In the genomic region with DNA sequence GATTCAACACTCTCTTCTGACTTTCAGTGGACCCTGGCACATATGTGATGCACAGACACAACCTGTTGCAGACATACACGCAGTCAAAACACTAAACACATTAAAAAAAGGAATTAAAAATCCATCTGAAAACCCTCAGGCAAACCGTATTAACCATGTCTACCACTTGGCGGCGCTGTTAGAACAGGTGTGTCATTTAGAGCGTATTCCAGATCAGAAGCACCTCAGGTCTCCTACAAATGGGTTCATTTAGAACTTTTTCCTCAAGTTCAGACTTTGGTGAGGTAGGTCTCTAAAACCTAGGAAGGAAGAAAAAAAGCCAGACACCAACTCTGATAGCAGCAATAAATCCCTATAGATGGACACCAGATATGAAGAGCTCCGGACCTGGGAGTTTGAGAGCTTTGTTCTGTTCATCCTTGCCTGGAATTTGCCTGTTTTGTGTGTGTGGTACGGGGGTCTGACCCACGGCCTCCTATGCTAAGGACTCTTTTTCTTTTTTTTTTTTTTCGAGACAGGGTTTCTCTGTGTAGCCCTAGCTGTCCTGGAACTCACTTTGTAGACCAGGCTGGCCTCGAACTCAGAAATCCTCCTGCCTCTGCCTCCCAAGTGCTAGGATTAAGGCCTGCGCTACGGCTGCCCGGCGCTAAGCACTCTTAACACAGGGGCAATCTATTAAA, we compare ENCODE assay signal across 8 mouse cellular contexts. TPM values are rescaled to one million over a fixed set of nuclear protein-coding genes. Genes with fewer than 3 reads are reported as not detected.
DNase-seq lines count a peak whose midpoint lies in the region; ATAC-seq lines count a peak whose summit lies in the region.

No protein-coding gene starts in this region.

- H3K36me3 ChIP-seq in embryonic facial prominence, embryonic 12.5 days = peaks cover 3% of the 10 kb centered on the region
- peaks cover 4% of the 10 kb centered on the region; the same call in 1 of the 2 replicates for H3K36me3 ChIP-seq in heart, embryonic 13.5 days
- peaks cover 7% of the 10 kb centered on the region for H3K36me3 ChIP-seq in liver, embryonic 12.5 days

- peak overlapping the region; percentile 90 for H3K27ac ChIP-seq in embryonic facial prominence, embryonic 12.5 days
- peak overlapping the region; percentile 87 for H3K27ac ChIP-seq in heart, embryonic 13.5 days (replicated peaks)
- H3K27ac ChIP-seq in liver, embryonic 12.5 days = peak overlapping the region; percentile 92

- no peak for ATAC-seq in embryonic facial prominence, embryonic 12.5 days (ENCODE audit: insufficient number of reproducible peaks, insufficient read depth, low FRiP score, low TSS enrichment)
- ATAC-seq in heart, embryonic 13.5 days (ENCODE audit: extremely low read depth, insufficient number of reproducible peaks, low FRiP score, low TSS enrichment) = no peak
- ATAC-seq in liver, embryonic 12.5 days = peak; percentile 16

- H3K9me3 ChIP-seq in embryonic facial prominence, embryonic 12.5 days = no peaks in the 10 kb centered on the region
- no peaks in the 10 kb centered on the region for H3K9me3 ChIP-seq in heart, embryonic 13.5 days
- no peaks in the 10 kb centered on the region for H3K9me3 ChIP-seq in liver, embryonic 12.5 days (replicated peaks)

- WGBS in embryonic facial prominence, embryonic 12.5 days = 39% methylated on average over 14 of the region's 14 CpGs
- 30% methylated on average over 14 of the region's 14 CpGs for WGBS in heart, embryonic 13.5 days
- WGBS in liver, embryonic 12.5 days (ENCODE audit: insufficient replicate concordance) = 24% methylated on average over 14 of the region's 14 CpGs

- H3K27me3 ChIP-seq in embryonic facial prominence, embryonic 12.5 days = 0 out of 2 replicates have a peak, but pooled peaks cover 4% of the 10 kb centered on the region
- peaks cover 7% of the 10 kb centered on the region for H3K27me3 ChIP-seq in heart, embryonic 13.5 days (replicated peaks)
- peaks cover 13% of the 10 kb centered on the region; the same call in 1 of the 2 replicates for H3K27me3 ChIP-seq in liver, embryonic 12.5 days (replicated peaks)

- peak overlapping the region; percentile 57 for H3K4me2 ChIP-seq in embryonic facial prominence, embryonic 12.5 days (replicated peaks)
- H3K4me2 ChIP-seq in heart, embryonic 13.5 days = peak overlapping the region; percentile 82
- peak overlapping the region; percentile 75 for H3K4me2 ChIP-seq in liver, embryonic 12.5 days

- H3K4me3 ChIP-seq in embryonic facial prominence, embryonic 12.5 days = peak overlapping the region; percentile 83
- H3K4me3 ChIP-seq in heart, embryonic 13.5 days = peak overlapping the region; percentile 94
- peak overlapping the region; percentile 72 for H3K4me3 ChIP-seq in liver, embryonic 12.5 days

- DNase-seq in A20 (ENCODE audit: low read depth, low spot score) = peak; percentile 74
- DNase-seq in adrenal gland, postnatal 10 days = peak; percentile 75
- DNase-seq in kidney, postnatal 25 days = peak; percentile 70 to 85
- DNase-seq in neural tube, embryonic 10.5 days (ENCODE audit: extremely low spot score, low spot score) = peak; percentile 51
- peak; percentile 34 for DNase-seq in telencephalon, adult 2 months (ENCODE audit: low read depth, low spot score)

- no peak overlapping the region for H3K9ac ChIP-seq in embryonic facial prominence, embryonic 12.5 days
- peak overlapping the region; percentile 72 for H3K9ac ChIP-seq in heart, embryonic 13.5 days
- peak overlapping the region; percentile 59 for H3K9ac ChIP-seq in liver, embryonic 12.5 days

- H3K4me1 ChIP-seq in embryonic facial prominence, embryonic 12.5 days = peaks cover 14% of the 10 kb centered on the region
- H3K4me1 ChIP-seq in heart, embryonic 13.5 days = peaks cover 32% of the 10 kb centered on the region
- H3K4me1 ChIP-seq in liver, embryonic 12.5 days = peaks cover 43% of the 10 kb centered on the region

RNA-seq across cellular contexts. Expression of a gene that starts 1.0 kb away (rescaled TPM):
- 10 to 100 TPM; 54.4 to 67.4 TPM for total RNA-seq in adrenal gland, postnatal 10 days (2021)
- 277 and 284 TPM in 2 replicates for polyA plus RNA-seq in embryonic facial prominence, embryonic 12.5 days (2016; fragmentation: Nextera tagmentation; extraction: Ambion mirVana)
- 115 and 120 TPM in 2 replicates for polyA plus RNA-seq in heart, embryonic 13.5 days (2015; fragmentation: Nextera tagmentation; extraction: Ambion mirVana)
- polyA plus RNA-seq in liver, embryonic 12.5 days (2016; fragmentation: Nextera tagmentation; extraction: Ambion mirVana) = 84.1 and 85.3 TPM in 2 replicates

RNA-seq across cellular contexts. Expression of a gene that starts 45.0 kb away (rescaled TPM):
- total RNA-seq in adrenal gland, postnatal 10 days (2021) = 10 to 100 TPM; 14.8 to 21.1 TPM
- polyA plus RNA-seq in embryonic facial prominence, embryonic 12.5 days (2016; fragmentation: Nextera tagmentation; extraction: Ambion mirVana) = 48.7 and 50.2 TPM in 2 replicates
- polyA plus RNA-seq in heart, embryonic 13.5 days (2015; fragmentation: Nextera tagmentation; extraction: Ambion mirVana) = 27.6 and 28.6 TPM in 2 replicates
- 31.2 and 32.7 TPM in 2 replicates for polyA plus RNA-seq in liver, embryonic 12.5 days (2016; fragmentation: Nextera tagmentation; extraction: Ambion mirVana)

RNA-seq across cellular contexts. Expression of a gene that starts 46.2 kb away (rescaled TPM):
- total RNA-seq in adrenal gland, postnatal 10 days (2021) = 10 to 100 TPM; 48.3 to 63.4 TPM
- 117 and 118 TPM in 2 replicates for polyA plus RNA-seq in embryonic facial prominence, embryonic 12.5 days (2016; fragmentation: Nextera tagmentation; extraction: Ambion mirVana)
- 56.9 and 60.3 TPM in 2 replicates for polyA plus RNA-seq in heart, embryonic 13.5 days (2015; fragmentation: Nextera tagmentation; extraction: Ambion mirVana)
- 29.2 and 32.5 TPM in 2 replicates for polyA plus RNA-seq in liver, embryonic 12.5 days (2016; fragmentation: Nextera tagmentation; extraction: Ambion mirVana)

RNA-seq across cellular contexts. Expression of a gene that starts 54.5 kb away (rescaled TPM):
- under 1 TPM in 1 of 2 experiments, not detected in 1; 0.15 TPM for total RNA-seq in adrenal gland, postnatal 10 days (2021)
- 15.8 and 18.2 TPM in 2 replicates for polyA plus RNA-seq in embryonic facial prominence, embryonic 12.5 days (2016; fragmentation: Nextera tagmentation; extraction: Ambion mirVana)
- polyA plus RNA-seq in heart, embryonic 13.5 days (2015; fragmentation: Nextera tagmentation; extraction: Ambion mirVana) = 1.7 and 2.1 TPM in 2 replicates
- polyA plus RNA-seq in liver, embryonic 12.5 days (2016; fragmentation: Nextera tagmentation; extraction: Ambion mirVana) = 0.10 and 0.25 TPM in 2 replicates

RNA-seq across cellular contexts. Expression of a gene that starts 58.0 kb away (rescaled TPM):
- 10 to 100 TPM; 79.1 to 94.7 TPM for total RNA-seq in adrenal gland, postnatal 10 days (2021)
- 75.3 and 76.7 TPM in 2 replicates for polyA plus RNA-seq in embryonic facial prominence, embryonic 12.5 days (2016; fragmentation: Nextera tagmentation; extraction: Ambion mirVana)
- polyA plus RNA-seq in heart, embryonic 13.5 days (2015; fragmentation: Nextera tagmentation; extraction: Ambion mirVana) = 66.8 and 67.6 TPM in 2 replicates
- 72.2 and 75.5 TPM in 2 replicates for polyA plus RNA-seq in liver, embryonic 12.5 days (2016; fragmentation: Nextera tagmentation; extraction: Ambion mirVana)
